32 mouse cellular contexts compared by ENCODE assay signal in the genomic region with DNA sequence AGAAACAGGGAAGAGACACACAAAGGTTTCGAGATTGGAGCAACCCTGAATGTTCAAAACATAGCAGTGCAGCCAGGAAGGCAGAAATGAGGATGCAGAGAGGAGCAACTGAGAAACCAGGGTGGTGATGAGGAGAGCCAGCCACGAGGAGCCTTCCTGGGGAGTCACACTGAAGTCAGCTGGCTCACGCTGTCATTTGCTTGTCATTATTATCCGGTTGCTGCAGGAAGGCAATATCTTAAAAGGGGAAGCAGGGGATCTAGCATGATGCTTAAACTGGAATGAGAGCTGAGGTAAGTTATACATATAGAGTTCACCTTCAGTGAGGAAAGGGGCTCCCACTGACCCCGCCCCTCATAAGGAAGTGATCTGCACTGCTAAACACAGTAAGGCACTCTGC.
"Had no signal": no experiment of that assay in that cellular context is flagged by ENCODE, and none has a peak within 500 bp of the region (broad histone marks: within the 10 kb centered on the region; RNA-seq: fewer than 3 reads in every experiment).

No protein-coding gene starts in this region.

- H3K4me2 ChIP-seq: limb, embryonic 12.5 days; limb, embryonic 13.5 days; limb, embryonic 15.5 days; liver, embryonic 11.5 days; liver, embryonic 12.5 days; liver, embryonic 13.5 days; liver, embryonic 15.5 days; lung, embryonic 14.5 days; lung, embryonic 15.5 days; midbrain, embryonic 11.5 days; midbrain, embryonic 12.5 days; midbrain, embryonic 13.5 days; midbrain, embryonic 15.5 days; neural tube, embryonic 12.5 days; neural tube, embryonic 13.5 days had no signal

- H3K27me3 ChIP-seq: limb, embryonic 12.5 days; limb, embryonic 13.5 days; limb, embryonic 15.5 days; liver, embryonic 12.5 days; liver, embryonic 13.5 days; liver, embryonic 15.5 days; lung, embryonic 15.5 days; megakaryocyte, embryonic 14.5 days; midbrain, embryonic 12.5 days; midbrain, embryonic 13.5 days; midbrain, embryonic 15.5 days; neural tube, embryonic 12.5 days; neural tube, embryonic 13.5 days had no signal

- H3K27ac ChIP-seq: limb, embryonic 12.5 days; limb, embryonic 13.5 days; limb, embryonic 15.5 days; liver, embryonic 12.5 days; liver, embryonic 13.5 days; liver, embryonic 14.5 days; liver, embryonic 15.5 days; lung, embryonic 15.5 days; macrophage; midbrain, embryonic 10.5 days; midbrain, embryonic 12.5 days; midbrain, embryonic 13.5 days; midbrain, embryonic 15.5 days; neural tube, embryonic 12.5 days; neural tube, embryonic 13.5 days had no signal

- H3K4me1 ChIP-seq: limb, embryonic 12.5 days; limb, embryonic 13.5 days; limb, embryonic 15.5 days; liver, embryonic 13.5 days; liver, embryonic 15.5 days; lung, embryonic 15.5 days; midbrain, embryonic 12.5 days; midbrain, embryonic 15.5 days; neural tube, embryonic 12.5 days had no signal

- H3K9ac ChIP-seq: limb, embryonic 12.5 days; limb, embryonic 13.5 days; limb, embryonic 15.5 days; liver, embryonic 12.5 days; liver, embryonic 13.5 days; liver, embryonic 14.5 days; liver, embryonic 15.5 days; liver, postnatal 0 days; lung, embryonic 14.5 days; lung, embryonic 15.5 days; midbrain, embryonic 12.5 days; midbrain, embryonic 13.5 days; midbrain, embryonic 15.5 days; neural tube, embryonic 12.5 days; neural tube, embryonic 13.5 days had no signal

- ATAC-seq: liver, embryonic 12.5 days; liver, postnatal 0 days; lung, postnatal 0 days; midbrain, embryonic 13.5 days; midbrain, embryonic 15.5 days; midbrain, embryonic 16.5 days had no signal

- H3K36me3 ChIP-seq: liver, embryonic 13.5 days; lung, embryonic 15.5 days; midbrain, embryonic 12.5 days; midbrain, embryonic 13.5 days; midbrain, embryonic 15.5 days had no signal

- H3K9me3 ChIP-seq: limb, embryonic 12.5 days; limb, embryonic 13.5 days; limb, embryonic 15.5 days; liver, embryonic 12.5 days; liver, embryonic 13.5 days; liver, embryonic 15.5 days; lung, embryonic 15.5 days; megakaryocyte, embryonic 14.5 days; midbrain, embryonic 10.5 days; midbrain, embryonic 12.5 days; midbrain, embryonic 13.5 days; midbrain, embryonic 15.5 days; neural tube, embryonic 12.5 days; neural tube, embryonic 13.5 days had no signal

- H3K4me3 ChIP-seq: limb, embryonic 12.5 days; limb, embryonic 13.5 days; limb, embryonic 15.5 days; liver, embryonic 12.5 days; liver, embryonic 13.5 days; liver, embryonic 15.5 days; lung, embryonic 15.5 days; megakaryocyte, embryonic 14.5 days; midbrain, embryonic 10.5 days; midbrain, embryonic 12.5 days; midbrain, embryonic 13.5 days; midbrain, embryonic 15.5 days; myocyte; neural tube, embryonic 12.5 days; neural tube, embryonic 13.5 days had no signal

- DNase-seq: left cerebral cortex, postnatal 4 days; liver; liver, embryonic 13.5 days; liver, postnatal 0 days; lung, adult 18-20 months; lung, adult 2 months; lung, embryonic 14.5 days; lung, postnatal 10 days; lung, postnatal 14 days; lung, postnatal 36 days; lung, postnatal 4 days; midbrain, embryonic 14.5 days had no signal
